Mouse (Mus musculus): ENCODE results near the gene Nol12. TPM values are rescaled to one million over a fixed set of nuclear protein-coding genes. Genes with fewer than 3 reads are reported as not detected.
A peak's percentile ranks its signal among the peaks of the same experiment; 100 is the strongest.

Nol12 gene
- polyA plus RNA-seq, 1 experiment: 16.4 TPM

GRCm38 (mm10) chr15:78983436-78984285, 48.9 kb downstream of the Nol12 start:
- 2% methylated on average over 21 of the region's 21 CpGs for WGBS
- H3K4me3 ChIP-seq (replicated peaks; ENCODE audit: extremely low read depth, low read depth, low read length): peak overlapping the region; percentile 97
- peaks cover 11% of the 10 kb centered on the region for H3K4me1 ChIP-seq (ENCODE audit: control insufficient read depth, insufficient read depth, low read length)
- TF ChIP-seq POLR2A (IDR thresholded peaks at IDR 0.05; ENCODE audit: borderline replicate concordance, extremely low read depth, low read depth, low read length): no peak
- DNase-seq: no peak

- Histone ChIP-seq H3K4me1 (ENCODE audit: control insufficient read depth, insufficient read depth, low read length) (peaks cover 11% of the 10 kb centered on the region), H3K4me3 (replicated peaks; ENCODE audit: extremely low read depth, low read depth, low read length) (no peak overlapping the region)
- TF ChIP-seq POLR2A (IDR thresholded peaks at IDR 0.05; ENCODE audit: borderline replicate concordance, extremely low read depth, low read depth, low read length) (no peak), CTCF (IDR thresholded peaks at IDR 0.05; ENCODE audit: insufficient read depth, low read length) (no peak)
- DNase-seq: no peak
- WGBS: 24% methylated on average over 5 of the region's 5 CpGs
Observed at GRCm38 (mm10) chr15:78984286-78984778, 49.6 kb downstream of the Nol12 start.

DNA sequence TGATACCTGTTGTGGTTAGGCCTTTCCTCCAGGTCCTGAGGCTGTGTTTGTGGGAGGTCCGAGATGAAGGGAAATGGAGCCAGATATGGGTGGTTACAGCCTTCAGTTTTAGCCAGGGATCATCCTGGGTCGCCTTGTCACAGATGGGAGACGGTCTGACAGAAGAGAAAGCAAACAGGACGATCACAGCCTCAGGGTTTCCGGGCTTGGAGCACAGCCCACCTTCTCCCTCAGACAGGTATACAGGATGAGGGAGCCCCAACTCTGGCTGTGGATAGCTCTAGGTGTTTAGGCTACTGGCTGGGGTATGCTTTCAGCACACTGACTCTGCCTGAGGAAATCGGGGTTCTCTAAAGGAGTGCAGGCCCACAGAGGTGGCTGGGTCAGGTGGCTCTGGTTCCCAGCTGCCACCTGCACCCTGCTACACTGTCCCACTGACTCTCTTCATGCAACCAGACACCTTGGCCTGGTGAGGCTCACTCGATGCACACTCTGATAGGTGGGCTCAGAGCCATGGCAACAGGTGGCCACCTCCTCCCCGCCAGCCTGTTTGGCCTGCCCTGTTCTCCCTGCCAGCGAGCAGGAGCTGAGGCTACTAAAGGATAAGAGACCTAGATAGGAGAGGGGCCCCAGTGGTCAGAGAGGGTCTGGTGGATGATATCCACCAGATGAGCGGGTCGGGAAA, 51.9 kb downstream of the Nol12 start:
- Histone ChIP-seq H3K4me3 (replicated peaks; ENCODE audit: extremely low read depth, low read depth, low read length) (no peak overlapping the region), H3K4me1 (ENCODE audit: control insufficient read depth, insufficient read depth, low read length) (peaks cover 11% of the 10 kb centered on the region)
- WGBS: 58% methylated on average over 11 of the region's 11 CpGs
- TF ChIP-seq CTCF (IDR thresholded peaks at IDR 0.05; ENCODE audit: insufficient read depth, low read length) (no peak), POLR2A (IDR thresholded peaks at IDR 0.05; ENCODE audit: borderline replicate concordance, extremely low read depth, low read depth, low read length) (no peak)
- DNase-seq: no peak

DNA sequence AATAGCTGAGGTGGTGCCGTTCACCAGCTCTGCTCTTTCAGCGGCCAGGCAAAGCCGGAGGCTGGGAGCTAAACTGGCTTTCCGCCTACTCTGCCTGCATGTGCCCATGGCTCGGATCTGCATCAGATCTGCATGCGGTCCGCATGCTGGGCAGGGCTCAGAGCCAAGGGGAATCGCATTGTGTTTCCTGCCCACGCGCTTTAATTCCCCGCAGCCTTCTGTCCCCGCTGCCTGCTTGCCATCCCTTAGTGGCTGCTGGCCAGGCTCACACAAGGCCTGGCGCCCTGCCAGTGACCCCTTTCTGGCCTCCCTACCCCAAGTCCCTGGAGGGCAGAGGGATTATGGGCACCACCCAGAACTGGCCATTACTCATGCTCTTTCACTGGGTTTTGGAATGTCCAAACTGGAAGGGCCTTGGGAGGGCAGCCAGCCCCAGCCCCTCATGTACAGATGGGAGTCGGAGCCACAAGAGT, 53.8 kb downstream of the Nol12 start:
- no peak for TF ChIP-seq POLR2A (IDR thresholded peaks at IDR 0.05; ENCODE audit: borderline replicate concordance, extremely low read depth, low read depth, low read length)
- no peak for TF ChIP-seq CTCF (IDR thresholded peaks at IDR 0.05; ENCODE audit: insufficient read depth, low read length)
- DNase-seq: no peak
- 37% methylated on average over 14 of the region's 14 CpGs for WGBS
- Histone ChIP-seq H3K4me3 (replicated peaks; ENCODE audit: extremely low read depth, low read depth, low read length) (no peak overlapping the region), H3K4me1 (ENCODE audit: control insufficient read depth, insufficient read depth, low read length) (peaks cover 11% of the 10 kb centered on the region)

DNA sequence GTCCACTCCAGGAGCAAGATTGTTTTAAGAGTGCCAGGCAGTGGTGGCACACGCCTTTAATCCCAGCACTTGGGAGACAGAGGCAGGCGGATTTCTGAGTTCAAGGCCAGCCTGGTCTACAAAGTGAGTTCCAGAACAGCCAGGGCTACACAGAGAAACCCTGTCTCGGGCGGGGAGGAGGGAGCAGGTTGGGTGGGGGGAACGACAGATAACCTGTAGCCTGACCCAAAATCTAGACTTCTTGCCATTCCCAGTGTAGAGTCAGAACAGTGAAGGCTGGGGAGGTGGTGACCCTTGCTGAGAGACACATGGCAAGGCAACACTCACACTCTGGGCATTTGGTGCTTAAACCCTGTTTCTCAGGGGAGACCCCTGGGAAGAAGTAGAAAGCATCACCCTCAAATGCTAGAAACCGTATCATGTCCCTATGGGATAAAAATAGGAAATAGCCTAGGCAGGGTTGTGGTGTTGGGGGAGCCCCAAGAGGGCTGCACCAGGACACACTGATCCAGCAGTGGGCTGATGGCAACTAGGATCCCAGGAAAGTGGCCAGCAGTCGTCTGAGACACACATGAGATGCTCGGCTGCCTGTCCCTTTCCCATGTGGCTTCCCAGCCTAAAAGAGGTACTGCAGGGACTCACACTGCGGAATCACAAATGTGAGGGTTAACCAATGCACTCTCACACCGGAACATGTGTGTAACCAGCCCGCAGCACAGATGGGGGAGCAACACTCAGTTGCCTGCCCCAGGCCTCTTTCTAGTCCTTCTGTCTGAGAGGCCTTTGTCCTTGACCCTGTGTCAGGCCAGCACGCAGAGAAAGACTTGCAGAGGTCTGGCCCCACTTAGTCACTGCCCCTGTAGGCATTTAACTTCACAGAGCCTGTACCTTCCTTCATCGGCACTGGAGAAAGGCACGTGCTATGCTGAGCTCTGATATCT, 54.7 kb downstream of the Nol12 start:
- TF ChIP-seq CTCF (IDR thresholded peaks at IDR 0.05; ENCODE audit: insufficient read depth, low read length) (no peak), POLR2A (IDR thresholded peaks at IDR 0.05; ENCODE audit: borderline replicate concordance, extremely low read depth, low read depth, low read length) (no peak)
- peaks cover 3% of the 10 kb centered on the region for H3K4me1 ChIP-seq (ENCODE audit: control insufficient read depth, insufficient read depth, low read length)
- no peak for DNase-seq
- 85% methylated on average over 14 of the region's 14 CpGs for WGBS
- H3K4me3 ChIP-seq (replicated peaks; ENCODE audit: extremely low read depth, low read depth, low read length): no peak overlapping the region

GRCm38 (mm10) chr15:78990093-78990463, 55.3 kb downstream of the Nol12 start:
- H3K4me1 ChIP-seq (ENCODE audit: control insufficient read depth, insufficient read depth, low read length): no peaks in the 10 kb centered on the region; the same call in 1 of the 2 replicates
- no peak for DNase-seq
- no peak overlapping the region for H3K4me3 ChIP-seq (replicated peaks; ENCODE audit: extremely low read depth, low read depth, low read length)
- TF ChIP-seq POLR2A (IDR thresholded peaks at IDR 0.05; ENCODE audit: borderline replicate concordance, extremely low read depth, low read depth, low read length) (no peak), CTCF (IDR thresholded peaks at IDR 0.05; ENCODE audit: insufficient read depth, low read length) (no peak)
- WGBS: 95% methylated on average over 9 of the region's 9 CpGs

GRCm38 (mm10) chr15:78990970-78991525, 56.3 kb downstream of the Nol12 start:
- WGBS: 92% methylated on average over 25 of the region's 25 CpGs
- Histone ChIP-seq H3K4me1 (ENCODE audit: control insufficient read depth, insufficient read depth, low read length) (no peaks in the 10 kb centered on the region; the same call in 1 of the 2 replicates), H3K4me3 (replicated peaks; ENCODE audit: extremely low read depth, low read depth, low read length) (no peak overlapping the region)
- no peak for TF ChIP-seq CTCF (IDR thresholded peaks at IDR 0.05; ENCODE audit: insufficient read depth, low read length)
- no peak for TF ChIP-seq POLR2A (IDR thresholded peaks at IDR 0.05; ENCODE audit: borderline replicate concordance, extremely low read depth, low read depth, low read length)
- no peak for DNase-seq

DNA sequence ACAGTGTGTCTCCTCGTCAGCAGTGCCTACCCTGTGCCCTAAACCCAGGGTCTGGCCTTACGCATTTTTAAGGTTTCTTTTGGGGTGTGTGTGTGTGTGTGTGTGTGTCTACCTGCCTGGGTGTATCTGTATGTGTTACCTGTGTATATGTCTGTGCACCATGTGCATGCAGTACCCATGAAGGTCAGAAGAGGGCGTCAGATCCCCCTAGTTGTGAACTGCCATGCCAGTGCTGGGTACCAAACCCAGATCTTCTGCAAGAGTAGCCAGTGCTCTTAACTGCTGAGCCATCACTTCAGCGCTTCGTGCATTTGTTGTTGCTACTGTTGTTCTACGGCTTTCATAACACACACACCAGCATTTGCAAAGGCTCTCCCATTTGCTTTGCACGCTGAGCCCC, 57.5 kb downstream of the Nol12 start:
- WGBS: 88% methylated on average over 7 of the region's 7 CpGs
- TF ChIP-seq CTCF (IDR thresholded peaks at IDR 0.05; ENCODE audit: insufficient read depth, low read length): no peak
- TF ChIP-seq POLR2A (IDR thresholded peaks at IDR 0.05; ENCODE audit: borderline replicate concordance, extremely low read depth, low read depth, low read length): no peak
- Histone ChIP-seq H3K4me3 (replicated peaks; ENCODE audit: extremely low read depth, low read depth, low read length) (no peak overlapping the region), H3K4me1 (ENCODE audit: control insufficient read depth, insufficient read depth, low read length) (no peaks in the 10 kb centered on the region; the same call in 1 of the 2 replicates)
- DNase-seq: no peak

Data from lung, adult 2 months (tissue).